Mouse (Mus musculus): ENCODE data around the gene Tnr. TPM values are rescaled to one million over a fixed set of nuclear protein-coding genes. Genes with fewer than 3 reads are reported as not detected.

Gene Tnr
- total and polyA plus RNA-seq, 3 experiments = not detected

DNA sequence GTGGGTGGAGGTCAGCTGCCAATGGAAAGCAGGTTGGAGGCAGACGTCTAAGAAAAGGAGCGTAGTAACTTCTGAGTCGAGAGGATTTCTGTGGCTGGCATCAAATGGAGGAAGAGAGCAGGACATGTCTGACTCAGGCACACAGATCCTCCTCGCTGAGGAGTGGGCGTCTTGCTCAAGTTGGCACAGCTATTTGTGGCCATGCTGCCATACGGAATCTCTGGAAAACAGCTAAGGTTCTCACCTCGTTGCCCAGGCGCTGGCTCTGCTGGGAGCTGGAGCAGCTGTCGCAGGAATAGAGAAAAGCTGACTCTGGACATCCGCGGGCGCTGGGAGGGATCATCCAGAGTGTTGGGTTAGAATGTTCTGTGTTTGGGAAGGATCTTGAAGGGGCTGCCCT, 250.1 kb downstream of the Tnr start:
- Histone ChIP-seq H3K9ac (ENCODE audit: insufficient read depth, low read depth) (no peak overlapping the region), H3K27ac (ENCODE audit: insufficient read depth, low read depth) (no peak overlapping the region), H3K4me3 (replicated peaks in 1 of 3; ENCODE audit: low read depth in 2 of 3, low read length in 2 of 3, poor library complexity in 1 of 3) (no peak overlapping the region), H3K79me2 (replicated peaks; ENCODE audit: control insufficient read depth, extremely low read depth, insufficient read depth, poor library complexity, severe bottlenecking) (no peaks in the 10 kb centered on the region), H3K9me3 (replicated peaks; ENCODE audit: low read length) (no peaks in the 10 kb centered on the region), H3K4me1 (ENCODE audit: control insufficient read depth in 1 of 2, insufficient read depth in 2 of 2) (no peaks in the 10 kb centered on the region), H3K36me3 (replicated peaks in 1 of 2; ENCODE audit: control insufficient read depth in 1 of 2, insufficient read depth in 1 of 2, low read length in 1 of 2) (no peaks in the 10 kb centered on the region), H3K27me3 (replicated peaks) (peaks cover 24% of the 10 kb centered on the region), H3K4me2 (ENCODE audit: insufficient read depth, low read depth, poor library complexity, severe bottlenecking) (no peak overlapping the region)
- TF ChIP-seq JUND (conservative IDR thresholded peaks at IDR 0.05; ENCODE audit: low read depth, low read length) (no peak), JUN (IDR thresholded peaks at IDR 0.05; ENCODE audit: insufficient read depth, low read depth, low read length) (no peak), MXI1 (IDR thresholded peaks at IDR 0.05; ENCODE audit: low read depth, low read length) (no peak), ZMIZ1 (IDR thresholded peaks at IDR 0.05; ENCODE audit: low read depth, low read length) (no peak), TBP (conservative IDR thresholded peaks at IDR 0.05; ENCODE audit: low read depth, low read length) (no peak), TCF12 (IDR thresholded peaks at IDR 0.05; ENCODE audit: low read depth, low read length) (no peak), POLR2AphosphoS2 (IDR thresholded peaks at IDR 0.05; ENCODE audit: low read depth, low read length) (no peak), BHLHE40 (IDR thresholded peaks at IDR 0.05; ENCODE audit: low read depth, low read length) (no peak), MAZ (IDR thresholded peaks at IDR 0.05; ENCODE audit: low read depth, low read length) (no peak), GABPA (IDR thresholded peaks at IDR 0.05; ENCODE audit: insufficient replicate concordance, low read depth, low read length) (no peak), KAT2A (IDR thresholded peaks at IDR 0.05; ENCODE audit: insufficient replicate concordance, low read length) (no peak)
- in situ Hi-C loops (cut with MboI; ENCODE audit: low pct_ligation_motif_present, low pct_unique_long_range_greater_than_20kb, low sequenced_read_pairs) (no loop called here), dilution Hi-C loops (cut with MboI; ENCODE audit: extremely low pct_ligation_motif_present, extremely low pct_unique_long_range_greater_than_20kb, low sequenced_read_pairs) (no loop called here)
- DNase-seq (ENCODE audit: extremely low read depth) = no peak

GRCm38 (mm10) chr1:159775168-159775567, 251.6 kb downstream of the Tnr start:
- Histone ChIP-seq H3K4me1 (ENCODE audit: control insufficient read depth in 1 of 2, insufficient read depth in 2 of 2) (no peaks in the 10 kb centered on the region), H3K4me3 (replicated peaks in 1 of 3; ENCODE audit: low read depth in 2 of 3, low read length in 2 of 3, poor library complexity in 1 of 3) (no peak overlapping the region), H3K9me3 (replicated peaks; ENCODE audit: low read length) (no peaks in the 10 kb centered on the region), H3K79me2 (replicated peaks; ENCODE audit: control insufficient read depth, extremely low read depth, insufficient read depth, poor library complexity, severe bottlenecking) (no peaks in the 10 kb centered on the region), H3K9ac (ENCODE audit: insufficient read depth, low read depth) (no peak overlapping the region), H3K27ac (ENCODE audit: insufficient read depth, low read depth) (no peak overlapping the region), H3K27me3 (replicated peaks) (peaks cover 23% of the 10 kb centered on the region), H3K4me2 (ENCODE audit: insufficient read depth, low read depth, poor library complexity, severe bottlenecking) (no peak overlapping the region), H3K36me3 (replicated peaks in 1 of 2; ENCODE audit: control insufficient read depth in 1 of 2, insufficient read depth in 1 of 2, low read length in 1 of 2) (no peaks in the 10 kb centered on the region)
- in situ Hi-C loops (cut with MboI; ENCODE audit: low pct_ligation_motif_present, low pct_unique_long_range_greater_than_20kb, low sequenced_read_pairs) = no loop called here
- no peak for DNase-seq (ENCODE audit: extremely low read depth)
- TF ChIP-seq PAX5 (IDR thresholded peaks at IDR 0.05; ENCODE audit: low read length) (no peak), RAD21 (IDR thresholded peaks at IDR 0.05; ENCODE audit: low read depth, low read length) (no peak), SMC3 (IDR thresholded peaks at IDR 0.05; ENCODE audit: low read depth, low read length) (no peak), UBTF (IDR thresholded peaks at IDR 0.05; ENCODE audit: low read depth, low read length) (no peak)
- dilution Hi-C loops (cut with MboI; ENCODE audit: extremely low pct_ligation_motif_present, extremely low pct_unique_long_range_greater_than_20kb, low sequenced_read_pairs) = no loop called here

All from CH12.LX (cell line).